8 mouse cellular contexts compared by ENCODE assay signal in genomic region chr4:141242651-141243241, GRCm38 (mm10). TPM values are rescaled to one million over a fixed set of nuclear protein-coding genes. Genes with fewer than 3 reads are reported as not detected.
DNase-seq lines count a peak whose midpoint lies in the region; ATAC-seq and TF ChIP-seq lines count a peak whose summit lies in the region.

No protein-coding gene starts in this region.

- H3K36me3 ChIP-seq in heart, embryonic 10.5 days: no peaks in the 10 kb centered on the region
- H3K36me3 ChIP-seq in ES-E14 (ENCODE audit: control insufficient read depth, insufficient read depth, low read length, poor library complexity, severe bottlenecking): no peaks in the 10 kb centered on the region
- no peaks in the 10 kb centered on the region for H3K36me3 ChIP-seq in embryonic facial prominence, embryonic 13.5 days

- peaks cover 62% of the 10 kb centered on the region for H3K4me1 ChIP-seq in heart, embryonic 10.5 days
- H3K4me1 ChIP-seq in ES-E14 (ENCODE audit: control insufficient read depth in 2 of 2, insufficient read depth in 2 of 2, low read length in 2 of 2, poor library complexity in 1 of 2): peaks cover 12 to 21% of the 10 kb centered on the region in 2 experiments
- H3K4me1 ChIP-seq in embryonic facial prominence, embryonic 13.5 days: peaks cover 90% of the 10 kb centered on the region

- in situ Hi-C loops in ES-E14 (cut with MboI; ENCODE audit: low sequenced_read_pairs in 2 of 2, unreplicated experiment in 2 of 2): no loop called here

- H3K9ac ChIP-seq in ES-E14 (ENCODE audit: insufficient read depth, low read depth, low read length, poor library complexity, severe bottlenecking): no peak overlapping the region
- H3K9ac ChIP-seq in embryonic facial prominence, embryonic 13.5 days: peak overlapping the region; percentile 71

- WGBS in heart, embryonic 10.5 days: 7% methylated on average over 11 of the region's 11 CpGs
- WGBS in embryonic facial prominence, embryonic 13.5 days: 6% methylated on average over 11 of the region's 11 CpGs

- H3K27me3 ChIP-seq in heart, embryonic 10.5 days (ENCODE audit: insufficient read depth, poor library complexity, severe bottlenecking): peaks cover 100% of the 10 kb centered on the region
- peaks cover 83% of the 10 kb centered on the region for H3K27me3 ChIP-seq in embryonic facial prominence, embryonic 13.5 days

- ATAC-seq in embryonic facial prominence, embryonic 13.5 days (ENCODE audit: insufficient number of reproducible peaks, insufficient read depth, low FRiP score, low TSS enrichment, low read depth): peak; percentile 34; the same call in 1 of the 2 replicates

- H3K4me2 ChIP-seq in embryonic facial prominence, embryonic 13.5 days: peak overlapping the region; percentile 71

- peak overlapping the region; percentile 37; the same call in 1 of the 2 replicates for H3K27ac ChIP-seq in heart, embryonic 10.5 days
- no peak overlapping the region for H3K27ac ChIP-seq in ES-E14 (ENCODE audit: insufficient read depth, low read depth, low read length, poor library complexity, severe bottlenecking)
- H3K27ac ChIP-seq in embryonic facial prominence, embryonic 13.5 days: peak overlapping the region; percentile 73

- no peak for DNase-seq in heart, embryonic 10.5 days (ENCODE audit: low spot score)
- DNase-seq in heart, postnatal 14 days: no peak
- no peak for DNase-seq in ES-E14 (ENCODE audit: low read depth, low spot score)
- DNase-seq in kidney, postnatal 4 days: peak; percentile 64 to 75
- peak; percentile 56 for DNase-seq in testis, postnatal 10 days (ENCODE audit: low spot score)
- DNase-seq in thymus, postnatal 4 days: no peak
- DNase-seq in spleen, adult 18-20 months: no peak

- intact Hi-C loops in heart, postnatal 14 days (cut with DNase I): no loop called here

- no peaks in the 10 kb centered on the region for H3K9me3 ChIP-seq in heart, embryonic 10.5 days
- no peaks in the 10 kb centered on the region for H3K9me3 ChIP-seq in ES-E14 (ENCODE audit: control insufficient read depth, insufficient read depth, low read depth, low read length)
- H3K9me3 ChIP-seq in embryonic facial prominence, embryonic 13.5 days: no peaks in the 10 kb centered on the region

- 0 out of 2 replicates have a peak overlapping the region, but pooled peaks have one; percentile 1 for H3K4me3 ChIP-seq in heart, embryonic 10.5 days
- peak overlapping the region; percentile 7 to 45; a peak in 3 of 4 replicates for H3K4me3 ChIP-seq in ES-E14 (ENCODE audit: insufficient read depth in 1 of 2, low read depth in 1 of 2, low read length in 2 of 2, poor library complexity in 1 of 2, severe bottlenecking in 1 of 2)
- H3K4me3 ChIP-seq in embryonic facial prominence, embryonic 13.5 days: peak overlapping the region; percentile 49

TF ChIP-seq in ES-E14, 5 proteins besides CTCF, POLR2A, EP300 and RAD21:
- TF ChIP-seq ZNF384 (IDR thresholded peaks at IDR 0.05; ENCODE audit: low read depth, low read length) (no peak), ZC3H11A (IDR thresholded peaks at IDR 0.05; ENCODE audit: borderline replicate concordance, low read depth, low read length) (no peak), MAFK (IDR thresholded peaks at IDR 0.05; ENCODE audit: insufficient read depth, low read depth, low read length) (no peak), CHD2 (IDR thresholded peaks at IDR 0.05; ENCODE audit: low read depth, low read length) (no peak), HCFC1 (IDR thresholded peaks at IDR 0.05; ENCODE audit: borderline replicate concordance, insufficient read depth, low read length) (no peak)

RNA-seq across cellular contexts. Expression of gene Arhgef19, which starts 3.4 kb away (rescaled TPM):
- 1.2 and 3.7 TPM in 2 replicates for polyA plus RNA-seq in heart, embryonic 10.5 days (2016; fragmentation: Nextera tagmentation; extraction: Ambion mirVana)
- total RNA-seq in heart, postnatal 14 days (2021): 10 to 100 TPM; 20.7 TPM
- 1.7 and 2.3 TPM in 2 replicates for total RNA-seq in ES-E14 (2012; rRNA removed)
- polyA plus RNA-seq in embryonic facial prominence, embryonic 13.5 days (2015; fragmentation: Nextera tagmentation; extraction: Ambion mirVana): 18.9 and 23.3 TPM in 2 replicates

RNA-seq across cellular contexts. Expression of gene Rsg1, which starts 29.0 kb away (rescaled TPM):
- 2.6 and 4.0 TPM in 2 replicates for polyA plus RNA-seq in heart, embryonic 10.5 days (2016; fragmentation: Nextera tagmentation; extraction: Ambion mirVana)
- total RNA-seq in heart, postnatal 14 days (2021): under 1 TPM; 0.68 to 0.86 TPM
- 2.9 and 4.7 TPM in 2 replicates for total RNA-seq in ES-E14 (2012; rRNA removed)
- polyA plus RNA-seq in embryonic facial prominence, embryonic 13.5 days (2015; fragmentation: Nextera tagmentation; extraction: Ambion mirVana): 7.4 and 7.9 TPM in 2 replicates

RNA-seq across cellular contexts. Expression of gene Epha2, which starts 58.3 kb away (rescaled TPM):
- polyA plus RNA-seq in heart, embryonic 10.5 days (2016; fragmentation: Nextera tagmentation; extraction: Ambion mirVana): 5.2 and 6.3 TPM in 2 replicates
- 1 to 10 TPM; 8.0 to 8.9 TPM for total RNA-seq in heart, postnatal 14 days (2021)
- 256 and 507 TPM in 2 replicates for total RNA-seq in ES-E14 (2012; rRNA removed)
- polyA plus RNA-seq in embryonic facial prominence, embryonic 13.5 days (2015; fragmentation: Nextera tagmentation; extraction: Ambion mirVana): 2.6 and 4.0 TPM in 2 replicates

Comparison
In these comparisons a context has a peak if more than half of its experiments do, and no peak if none do; other contexts are left out.
1. DNase-seq: peak in kidney, postnatal 4 days (2 of 2) and testis, postnatal 10 days (single experiment); none in heart, embryonic 10.5 days (single experiment), heart, postnatal 14 days (0 of 2), ES-E14 (single experiment), thymus, postnatal 4 days (single experiment) and spleen, adult 18-20 months (0 of 2).
2. RNA of gene Epha2, which starts 58.3 kb away (total RNA-seq): 256 to 507 TPM in ES-E14; 8.0 to 8.9 TPM in heart, postnatal 14 days; every median in the first group is over 10 times any median in the second.
3. Peak in every context shown above with its lines, with median percentiles within 50 percentile points of each other: H3K4me3 ChIP-seq.